Mouse (Mus musculus) midbrain, embryonic 14.5 days (tissue): ENCODE measurements at regions not wholly inside any gene's neighbourhood (a gene's known extent, or its start where the extent isn't known, plus 50 kb on each side); places are given as distances from the start of the nearest gene placed in this dataset.
"Not testable (repeated sequence)": the region's sequence is repeated elsewhere in the genome, so short reads cannot be mapped to it uniquely, and the experiment has no call there.

Experiments
- ATAC-seq: fragments of 200-750 bp; cut with Nextera tagmentation; 2 replicates; pipeline ENCODE4 v1.8.0; 2017; ENCODE audit warnings: moderate number of reproducible peaks, moderate library complexity; ENCODE audit not compliant: low FRiP score, low TSS enrichment
- DNase-seq: peaks from one replicate; pipeline ENCODE4 v3.0.0-alpha.2; 2015
- H3K27ac ChIP-seq: fragments of 300-500 bp; sonication (generic); replicated peaks from 2 replicates; pipeline ENCODE4 v1.5.1; 2014; ENCODE audit warnings: mild to moderate bottlenecking, low read depth, low read length, moderate library complexity
- H3K27me3 ChIP-seq: fragments of 300-500 bp; sonication (generic); 2 replicates; pipeline ENCODE4 v1.6.1; 2014; ENCODE audit warnings: low read length, control low read depth, mixed read lengths; ENCODE audit not compliant: control insufficient read depth, insufficient read depth
- H3K36me3 ChIP-seq: fragments of 300-500 bp; sonication (generic); 2 replicates; pipeline ENCODE4 v1.6.1; 2014; ENCODE audit warnings: low read length, control low read depth; ENCODE audit not compliant: control insufficient read depth, insufficient read depth
- H3K4me1 ChIP-seq: fragments of 300-500 bp; sonication (generic); 2 replicates; pipeline ENCODE4 v1.6.1; 2014; ENCODE audit warnings: mild to moderate bottlenecking, antibody characterized with exemption, low read length, control low read depth; ENCODE audit not compliant: control insufficient read depth, insufficient read depth
- H3K4me2 ChIP-seq: fragments of 300-500 bp; sonication (generic); 2 replicates; pipeline ENCODE4 v1.6.1; 2014; ENCODE audit warnings: mild to moderate bottlenecking, low read length, moderate library complexity
- H3K4me3 ChIP-seq: fragments of 300-500 bp; sonication (generic); replicated peaks from 2 replicates; pipeline ENCODE4 v1.5.1; 2014; ENCODE audit warnings: low read depth, low read length
- H3K9ac ChIP-seq: fragments of 300-500 bp; sonication (generic); replicated peaks from 2 replicates; pipeline ENCODE4 v1.6.1; 2014; ENCODE audit warnings: mild to moderate bottlenecking, low read length, moderate library complexity
- H3K9me3 ChIP-seq: fragments of 300-500 bp; sonication (generic); 2 replicates; pipeline ENCODE4 v1.6.1; 2016; ENCODE audit warnings: low read length, control low read depth, mixed read lengths; ENCODE audit not compliant: control insufficient read depth
- WGBS: fragments of 180-500 bp; shearing (Covaris S2); extraction: QIAGEN DNeasy Blood & Tissue Kit; methylation state at CpG from one replicate; pipeline ENCODE4 v1.1.7; 2014; 5-methylcytosine and 5-hydroxymethylcytosine counted together

DNA sequence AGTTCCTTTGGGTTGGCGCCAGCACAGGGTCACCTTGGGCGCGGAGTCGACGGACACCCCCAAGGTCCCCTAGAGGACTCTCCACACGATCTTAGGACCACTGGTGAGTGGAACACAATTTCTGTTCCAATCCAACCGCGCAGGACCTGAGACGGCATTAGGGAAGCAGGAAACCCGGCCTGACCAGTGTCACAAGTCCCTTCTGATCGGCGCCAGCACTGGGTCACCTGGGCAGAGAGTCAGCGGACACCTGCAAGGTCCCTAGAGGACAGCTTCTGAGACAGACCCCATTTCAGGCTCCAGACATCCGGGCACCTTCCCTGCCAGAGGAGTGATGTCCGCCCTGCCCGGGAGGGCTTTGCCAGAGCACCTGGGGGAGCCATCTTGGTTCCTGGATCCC is 74.2 kb upstream of the Cdh13 start:
- not testable (repeated sequence) for H3K27me3 ChIP-seq, H3K4me1 ChIP-seq, H3K9me3 ChIP-seq, H3K27ac ChIP-seq, H3K4me2 ChIP-seq, H3K9ac ChIP-seq, ATAC-seq, H3K4me3 ChIP-seq, H3K36me3 ChIP-seq, DNase-seq
- 95% methylated on average over 16 of the region's 16 CpGs for WGBS

DNA sequence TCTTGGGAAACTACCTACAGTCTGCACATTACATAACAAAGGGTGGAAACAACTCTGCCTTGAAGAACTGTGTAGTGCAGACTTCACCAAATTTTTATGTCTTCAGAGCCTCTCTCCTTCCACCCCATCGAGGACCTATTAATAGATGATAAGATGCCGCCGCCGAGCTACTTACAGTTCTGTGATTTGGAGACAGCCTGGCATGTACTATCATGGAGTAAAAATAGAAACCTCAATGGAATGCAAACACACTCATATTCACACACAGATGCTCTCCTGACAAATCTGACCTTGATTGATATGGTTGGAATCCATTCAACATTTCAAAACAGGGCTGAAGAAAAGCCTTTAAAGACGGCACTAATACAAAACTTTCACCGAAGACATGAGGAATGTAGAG is 92.7 kb upstream of the Cdh13 start:
- DNase-seq (no peak), ATAC-seq (no peak)
- no peaks in the 10 kb centered on the region for H3K36me3 ChIP-seq
- no peaks in the 10 kb centered on the region for H3K9me3 ChIP-seq
- H3K27ac ChIP-seq: no peak overlapping the region
- H3K27me3 ChIP-seq: no peaks in the 10 kb centered on the region
- no peaks in the 10 kb centered on the region for H3K4me1 ChIP-seq
- WGBS: 88% methylated on average over 6 of the region's 6 CpGs
- H3K9ac ChIP-seq: no peak overlapping the region
- no peak overlapping the region for H3K4me2 ChIP-seq
- H3K4me3 ChIP-seq: no peak overlapping the region

DNA sequence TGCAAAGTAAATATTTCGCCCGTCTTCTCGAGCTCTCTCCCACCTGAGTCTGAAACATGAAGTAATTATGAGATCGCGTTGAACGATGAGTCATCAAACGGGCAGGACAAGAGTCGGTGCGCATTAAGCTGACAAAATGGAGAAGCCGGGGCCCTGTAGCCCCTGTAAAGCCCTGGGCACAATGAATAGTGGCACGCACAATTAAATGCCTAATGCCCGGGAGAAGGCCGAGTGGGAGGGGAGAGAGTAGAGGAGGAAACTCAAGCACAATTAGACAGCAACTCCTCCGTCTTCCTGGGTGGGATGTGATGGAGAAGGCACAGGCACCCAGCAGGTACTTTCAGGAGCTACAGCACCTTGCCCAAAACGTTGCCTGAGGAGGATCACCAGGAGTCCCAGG is 94.3 kb upstream of the Cdh13 start:
- H3K9ac ChIP-seq: no peak overlapping the region
- no peak for ATAC-seq
- H3K4me3 ChIP-seq: no peak overlapping the region
- DNase-seq: no peak
- no peaks in the 10 kb centered on the region for H3K4me1 ChIP-seq
- H3K27me3 ChIP-seq: no peaks in the 10 kb centered on the region
- H3K4me2 ChIP-seq: no peak overlapping the region
- no peaks in the 10 kb centered on the region for H3K36me3 ChIP-seq
- no peak overlapping the region for H3K27ac ChIP-seq
- WGBS: 63% methylated on average over 15 of the region's 15 CpGs
- no peaks in the 10 kb centered on the region for H3K9me3 ChIP-seq

DNA sequence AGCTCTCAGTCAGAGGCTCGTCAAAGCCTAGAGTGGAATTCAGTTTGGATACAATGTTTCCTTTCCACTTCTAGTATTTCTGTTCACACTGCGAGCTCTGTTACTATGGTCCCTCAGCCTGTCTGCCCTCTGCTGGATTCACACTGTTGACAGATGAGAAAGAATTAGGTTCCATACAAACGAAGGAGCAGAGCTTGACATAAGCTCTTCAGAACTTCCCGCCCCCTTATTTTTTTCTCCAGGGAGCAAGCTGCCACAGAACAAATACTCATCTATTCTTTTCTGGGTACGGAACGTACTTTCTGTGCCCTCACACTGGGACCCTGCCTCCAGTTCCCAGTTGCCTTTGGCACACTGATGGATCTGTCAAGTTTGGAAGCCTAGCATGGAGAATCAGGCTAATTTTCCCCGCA is 114.5 kb upstream of the Cdh13 start:
- DNase-seq (peak; percentile 54), ATAC-seq (no peak)
- Histone ChIP-seq H3K4me3 (no peak overlapping the region), H3K9ac (no peak overlapping the region), H3K36me3 (no peaks in the 10 kb centered on the region), H3K27ac (no peak overlapping the region), H3K4me2 (no peak overlapping the region), H3K9me3 (no peaks in the 10 kb centered on the region), H3K4me1 (no peaks in the 10 kb centered on the region), H3K27me3 (no peaks in the 10 kb centered on the region)
- WGBS: 29% methylated on average over 7 of the region's 7 CpGs

- WGBS: 67% methylated on average over 10 of the region's 10 CpGs
Observed at GRCm38 (mm10) chr8:118162171-118162570, 121.4 kb upstream of the Cdh13 start.

GRCm38 (mm10) chr8:118147359-118148205 is 136.0 kb upstream of the Cdh13 start:
- 27% methylated on average over 10 of the region's 10 CpGs for WGBS
- Histone ChIP-seq H3K4me3 (no peak overlapping the region), H3K4me1 (0 out of 2 replicates have a peak, but pooled peaks cover 3% of the 10 kb centered on the region), H3K9me3 (no peaks in the 10 kb centered on the region), H3K27ac (peak overlapping the region; percentile 62), H3K9ac (no peak overlapping the region), H3K4me2 (peak overlapping the region; percentile 19), H3K27me3 (no peaks in the 10 kb centered on the region), H3K36me3 (no peaks in the 10 kb centered on the region)
- ATAC-seq (no peak), DNase-seq (peak; percentile 47)

More at GRCm38 (mm10) chr8:118162171-118162570, 121.4 kb upstream of the Cdh13 start:
- no peak for ATAC-seq
- no peak overlapping the region for H3K9ac ChIP-seq
- H3K36me3 ChIP-seq: no peaks in the 10 kb centered on the region
- no peaks in the 10 kb centered on the region for H3K4me1 ChIP-seq
- H3K4me3 ChIP-seq: no peak overlapping the region
- no peaks in the 10 kb centered on the region for H3K9me3 ChIP-seq
- no peaks in the 10 kb centered on the region for H3K27me3 ChIP-seq
- 0 out of 2 replicates have a peak overlapping the region, but pooled peaks have one; percentile 1 for H3K27ac ChIP-seq
- DNase-seq: peak; percentile 72
- H3K4me2 ChIP-seq: no peak overlapping the region

GRCm38 (mm10) chr8:118144546-118144945 is 139.0 kb upstream of the Cdh13 start:
- no peaks in the 10 kb centered on the region for H3K27me3 ChIP-seq
- H3K4me1 ChIP-seq: 0 out of 2 replicates have a peak, but pooled peaks cover 3% of the 10 kb centered on the region
- no peak overlapping the region for H3K27ac ChIP-seq
- no peaks in the 10 kb centered on the region for H3K9me3 ChIP-seq
- no peak overlapping the region for H3K4me3 ChIP-seq
- no peak overlapping the region for H3K4me2 ChIP-seq
- H3K9ac ChIP-seq: no peak overlapping the region
- ATAC-seq (no peak), DNase-seq (no peak)
- no peaks in the 10 kb centered on the region for H3K36me3 ChIP-seq
- 85% methylated on average over 5 of the region's 5 CpGs for WGBS

DNA sequence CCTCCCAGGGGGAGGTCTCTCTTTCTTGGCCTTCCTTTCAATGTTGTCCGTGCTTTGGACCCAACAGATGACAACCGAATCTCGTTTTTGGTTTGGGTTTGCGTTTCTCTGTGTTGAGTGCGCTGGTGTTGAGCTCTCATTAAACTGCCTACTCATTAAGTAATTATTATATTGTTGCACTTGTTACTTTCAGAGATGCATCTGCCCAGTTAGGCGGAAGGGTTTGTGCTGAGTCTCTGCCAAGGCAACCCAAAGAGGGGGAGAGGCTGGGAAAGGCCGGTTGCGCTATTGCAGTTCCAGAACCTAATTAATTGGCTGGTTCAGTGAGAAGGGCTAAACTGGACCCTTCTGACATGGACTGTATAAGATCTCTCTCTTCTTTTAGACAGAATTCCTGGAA is 141.2 kb upstream of the Cdh13 start:
- Histone ChIP-seq H3K4me3 (no peak overlapping the region), H3K27me3 (no peaks in the 10 kb centered on the region), H3K36me3 (no peaks in the 10 kb centered on the region), H3K9ac (no peak overlapping the region), H3K4me1 (0 out of 2 replicates have a peak, but pooled peaks cover 3% of the 10 kb centered on the region), H3K9me3 (no peaks in the 10 kb centered on the region), H3K4me2 (no peak overlapping the region), H3K27ac (no peak overlapping the region)
- no peak for ATAC-seq
- no peak for DNase-seq
- WGBS: 88% methylated on average over 8 of the region's 8 CpGs

DNA sequence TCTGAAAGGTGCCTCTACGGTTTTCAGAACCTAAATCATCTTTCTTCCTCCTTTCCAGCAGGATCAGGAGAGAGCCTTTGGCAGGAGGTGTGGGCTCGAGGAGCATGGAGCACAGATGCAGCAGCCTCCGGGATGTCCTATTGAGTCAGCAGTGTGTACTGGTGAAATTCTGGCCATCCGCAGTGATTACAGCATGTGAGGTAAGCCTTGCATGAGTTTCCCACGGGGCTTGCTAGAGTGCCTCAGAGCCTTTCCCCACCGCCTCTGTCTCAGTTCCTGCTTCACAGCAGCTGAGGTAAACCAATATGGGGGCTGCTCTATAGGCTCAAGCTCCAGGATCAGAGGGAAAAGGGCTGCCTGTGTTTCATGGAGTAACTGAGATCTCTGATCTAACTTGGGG is 143.6 kb upstream of the Cdh13 start:
- ATAC-seq (no peak), DNase-seq (no peak)
- no peaks in the 10 kb centered on the region for H3K27me3 ChIP-seq
- H3K27ac ChIP-seq: no peak overlapping the region
- H3K9ac ChIP-seq: no peak overlapping the region
- H3K36me3 ChIP-seq: no peaks in the 10 kb centered on the region
- no peak overlapping the region for H3K4me2 ChIP-seq
- no peaks in the 10 kb centered on the region for H3K9me3 ChIP-seq
- no peaks in the 10 kb centered on the region for H3K4me1 ChIP-seq
- H3K4me3 ChIP-seq: no peak overlapping the region
- 79% methylated on average over 6 of the region's 6 CpGs for WGBS
